In the genomic region with DNA sequence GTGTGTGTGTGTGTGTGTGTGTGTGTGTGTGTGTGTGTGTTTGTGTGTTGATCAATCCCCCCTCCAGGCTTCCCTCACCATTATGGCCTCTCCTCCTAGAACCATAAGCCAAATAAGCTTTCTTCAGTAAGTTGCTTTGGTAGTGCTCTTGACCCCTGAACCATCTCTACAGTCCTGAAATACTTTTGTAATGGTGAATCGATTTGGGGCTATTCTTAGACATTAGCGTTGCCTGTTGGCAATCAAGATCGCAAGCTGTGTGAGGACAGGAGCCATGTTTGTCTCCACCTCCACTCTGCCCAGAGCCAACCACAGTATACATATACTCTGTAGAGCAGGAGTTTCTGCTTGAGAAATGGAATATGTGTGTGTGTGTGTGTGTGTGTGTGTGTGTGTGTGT, we compare ENCODE assay signal across 23 mouse cellular contexts. TPM values are rescaled to one million over a fixed set of nuclear protein-coding genes. Genes with fewer than 3 reads are reported as not detected.
"Had no signal": no experiment of that assay in that cellular context is flagged by ENCODE, and none has a peak within 500 bp of the region (broad histone marks: within the 10 kb centered on the region; RNA-seq: fewer than 3 reads in every experiment).

No protein-coding gene starts in this region.

- H3K27me3 ChIP-seq: lung, embryonic 15.5 days; midbrain, embryonic 15.5 days; neural tube, embryonic 12.5 days had no signal

- H3K36me3 ChIP-seq: lung, embryonic 15.5 days; midbrain, embryonic 13.5 days; midbrain, embryonic 15.5 days; neural tube, embryonic 12.5 days had no signal

- H3K4me2 ChIP-seq: lung, embryonic 15.5 days; midbrain, embryonic 11.5 days; midbrain, embryonic 13.5 days; midbrain, embryonic 15.5 days; neural tube, embryonic 12.5 days had no signal

- H3K9me3 ChIP-seq: lung, embryonic 15.5 days; midbrain, embryonic 13.5 days; midbrain, embryonic 15.5 days; neural tube, embryonic 12.5 days had no signal

- H3K27ac ChIP-seq: lung, embryonic 15.5 days; macrophage; midbrain, embryonic 13.5 days; midbrain, embryonic 15.5 days; neural tube, embryonic 12.5 days had no signal

- DNase-seq: lung, adult 2 months; lung, postnatal 14 days; lung, postnatal 36 days; right cerebral cortex, postnatal 14 days; thymus, adult 2 months; thymus, postnatal 25 days; thymus, postnatal 4 days had no signal

- H3K9ac ChIP-seq: lung, embryonic 15.5 days; midbrain, embryonic 13.5 days; midbrain, embryonic 15.5 days; neural tube, embryonic 12.5 days had no signal

- H3K4me3 ChIP-seq: lung, embryonic 15.5 days; megakaryocyte, embryonic 14.5 days; midbrain, embryonic 13.5 days; midbrain, embryonic 15.5 days; neural tube, embryonic 12.5 days had no signal

- ATAC-seq: lung, postnatal 0 days; midbrain, embryonic 13.5 days; midbrain, embryonic 15.5 days had no signal

RNA-seq across cellular contexts. Expression of a gene that starts 14.2 kb away (rescaled TPM):
- total RNA-seq: megakaryocyte progenitor cell, adult 5-6 weeks; midbrain, postnatal 0 days; monocyte, adult 5-6 weeks had no signal
- polyA plus RNA-seq: lung, adult 2 months; neural tube, embryonic 14.5 days; spleen, adult 2 months; stomach, embryonic 14.5 days; testis, adult 2 months; thymus, adult 2 months; urinary bladder, adult 2 months had no signal
